Mouse (Mus musculus): ENCODE data around the gene Zfp775.
A peak's percentile ranks its signal among the peaks of the same experiment; 100 is the strongest.
"Not testable (repeated sequence)": the region's sequence is repeated elsewhere in the genome, so short reads cannot be mapped to it uniquely, and the experiment has no call there.

Gene Zfp775

GRCm38 (mm10) chr6:48591221-48591845, 10.5 kb upstream of the Zfp775 start:
- DNase-seq (ENCODE audit: low read depth): no peak

GRCm38 (mm10) chr6:48591871-48592270, 10.0 kb upstream of the Zfp775 start:
- no peak for DNase-seq (ENCODE audit: low read depth)

- DNase-seq (ENCODE audit: low read depth): peak; percentile 96
Observed at GRCm38 (mm10) chr6:48593158-48594042, 8.5 kb upstream of the Zfp775 start, which contains the start of the genes Repin1 and Gm44965. Repin1 (plus strand) TSS chr6:48593883. Gm44965 (plus strand) TSS chr6:48593941.

- peak; percentile 74 for DNase-seq (ENCODE audit: low read depth)
Observed at GRCm38 (mm10) chr6:48594043-48594738, 7.7 kb upstream of the Zfp775 start.

- DNase-seq (ENCODE audit: low read depth): peak; percentile 32
Observed at GRCm38 (mm10) chr6:48595278-48595677, 6.6 kb upstream of the Zfp775 start.

GRCm38 (mm10) chr6:48596545-48597232, 5.2 kb upstream of the Zfp775 start:
- DNase-seq (ENCODE audit: low read depth): no peak

GRCm38 (mm10) chr6:48597233-48597625, 4.6 kb upstream of the Zfp775 start:
- no peak for DNase-seq (ENCODE audit: low read depth)

- DNase-seq (ENCODE audit: low read depth): no peak
Observed at GRCm38 (mm10) chr6:48600594-48600993, 1.3 kb upstream of the Zfp775 start.

GRCm38 (mm10) chr6:48602080-48602741, 348 bp downstream of the Zfp775 start:
- DNase-seq (ENCODE audit: low read depth): peak; percentile 68

- DNase-seq (ENCODE audit: low read depth): no peak
Observed at GRCm38 (mm10) chr6:48608124-48608523, 6.3 kb downstream of the Zfp775 start.

GRCm38 (mm10) chr6:48609512-48609911, 7.6 kb downstream of the Zfp775 start:
- no peak for DNase-seq (ENCODE audit: low read depth)

- no peak for DNase-seq (ENCODE audit: low read depth)
Observed at GRCm38 (mm10) chr6:48610657-48611056, 8.8 kb downstream of the Zfp775 start.

- DNase-seq (ENCODE audit: low read depth): no peak
Observed at GRCm38 (mm10) chr6:48613464-48613863, 11.6 kb downstream of the Zfp775 start.

- DNase-seq (ENCODE audit: low read depth): no peak
Observed at GRCm38 (mm10) chr6:48614756-48615155, 12.9 kb downstream of the Zfp775 start.

- no peak for DNase-seq (ENCODE audit: low read depth)
Observed at GRCm38 (mm10) chr6:48620031-48620430, 18.2 kb downstream of the Zfp775 start.

- not testable (repeated sequence) for DNase-seq (ENCODE audit: low read depth)
Observed at GRCm38 (mm10) chr6:48622186-48622843, 20.5 kb downstream of the Zfp775 start.

GRCm38 (mm10) chr6:48623460-48623859, 21.6 kb downstream of the Zfp775 start:
- DNase-seq (ENCODE audit: low read depth): no peak

GRCm38 (mm10) chr6:48626464-48626863, 24.6 kb downstream of the Zfp775 start, which contains the start of gene AI854703:
AI854703 (plus strand) TSS chr6:48626764.
- DNase-seq (ENCODE audit: low read depth): no peak

- no peak for DNase-seq (ENCODE audit: low read depth)
Observed at GRCm38 (mm10) chr6:48626984-48627383, 25.1 kb downstream of the Zfp775 start.

GRCm38 (mm10) chr6:48627511-48627924, 25.7 kb downstream of the Zfp775 start:
- DNase-seq (ENCODE audit: low read depth): no peak

GRCm38 (mm10) chr6:48628377-48628776, 26.5 kb downstream of the Zfp775 start:
- DNase-seq (ENCODE audit: low read depth): no peak
